Mouse (Mus musculus) C2C12 (cell line): ENCODE measurements at regions not wholly inside any gene's neighbourhood (a gene's known extent, or its start where the extent isn't known, plus 50 kb on each side); places are given as distances from the start of the nearest gene placed in this dataset.

Experiments used
- CEBPB ChIP-seq: IDR thresholded peaks from one replicate; pipeline ENCODE4 v1.6.1; 2011; ENCODE audit warnings: low read depth, mild to moderate bottlenecking, control low read depth, moderate library complexity
- CTCF ChIP-seq: IDR thresholded peaks from one replicate; pipeline ENCODE4 v1.5.1; 2011; ENCODE audit not compliant: control insufficient read depth, insufficient read depth, insufficient read length
- FOSL1 ChIP-seq: IDR thresholded peaks from one replicate; pipeline ENCODE4 v1.8.0; 2011; ENCODE audit warnings: mild to moderate bottlenecking, low read length; ENCODE audit not compliant: poor library complexity, insufficient read depth, severe bottlenecking
- MAX ChIP-seq: IDR thresholded peaks from one replicate; pipeline ENCODE4 v1.6.1; 2011; ENCODE audit warnings: mild to moderate bottlenecking, control low read depth
- MYOG ChIP-seq: IDR thresholded peaks from one replicate; pipeline ENCODE4 v1.6.1; 2011; ENCODE audit not compliant: control insufficient read depth, insufficient read length; ENCODE audit errors: extremely low read depth

- TF ChIP-seq CTCF: no peak
- no peak for TF ChIP-seq FOSL1
- TF ChIP-seq CEBPB: no peak
- no peak for TF ChIP-seq MAX
- no peak for TF ChIP-seq MYOG
These were observed 102.2 kb downstream of the Erv3 start for GRCm38 (mm10) chr2:131757183-131757903.
